In the genomic region with DNA sequence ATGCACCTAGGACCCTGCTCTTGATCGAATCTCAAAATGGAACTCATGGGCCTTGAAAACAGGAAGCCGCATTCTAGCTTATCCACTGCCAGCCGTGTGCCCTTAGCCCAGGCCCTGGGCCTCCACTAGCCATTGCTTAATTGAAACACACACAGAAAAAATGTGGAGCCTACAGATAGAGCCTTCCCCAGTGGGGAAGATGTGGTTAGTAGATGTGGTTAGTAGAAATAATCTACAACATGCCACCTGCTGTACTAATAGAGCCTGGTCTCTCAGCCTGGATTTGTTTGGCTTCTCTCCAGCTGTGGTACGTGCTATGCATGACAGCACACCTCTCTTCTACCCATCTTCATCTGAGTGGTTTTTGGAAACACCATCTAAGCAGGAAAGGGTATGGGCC, we compare ENCODE assay signal across 18 mouse cellular contexts. TPM values are rescaled to one million over a fixed set of nuclear protein-coding genes. Genes with fewer than 3 reads are reported as not detected.
DNase-seq lines count a peak whose midpoint lies in the region; ATAC-seq and TF ChIP-seq lines count a peak whose summit lies in the region.
"Had no signal": no experiment of that assay in that cellular context is flagged by ENCODE, and none has a peak within 500 bp of the region (broad histone marks: within the 10 kb centered on the region; RNA-seq: fewer than 3 reads in every experiment).

No protein-coding gene starts in this region.

- TF ChIP-seq CTCF in CH12.LX (conservative IDR thresholded peaks at IDR 0.05 in 1 of 2, IDR thresholded peaks at IDR 0.05 in 1 of 2; ENCODE audit: low read depth in 2 of 2, low read length in 2 of 2): no peak
- no peak for TF ChIP-seq CTCF in liver, embryonic 14.5 days (IDR thresholded peaks at IDR 0.05; ENCODE audit: low read depth)
- TF ChIP-seq CTCF in cerebellum, adult 2 months (IDR thresholded peaks at IDR 0.05; ENCODE audit: borderline replicate concordance, insufficient read depth, low read depth, low read length): no peak

- no peak overlapping the region for H3K9ac ChIP-seq in CH12.LX (ENCODE audit: insufficient read depth, low read depth)
- no peak overlapping the region for H3K9ac ChIP-seq in liver, embryonic 14.5 days (replicated peaks)
- no peak overlapping the region for H3K9ac ChIP-seq in heart, embryonic 11.5 days (ENCODE audit: low read depth, low read length)
- H3K9ac ChIP-seq: embryonic facial prominence, embryonic 15.5 days; heart, embryonic 15.5 days; kidney, embryonic 15.5 days had no signal

- H3K27me3 ChIP-seq in CH12.LX (replicated peaks): no peaks in the 10 kb centered on the region
- H3K27me3 ChIP-seq in liver, embryonic 14.5 days (ENCODE audit: control insufficient read depth, insufficient read depth, low read length): peaks cover 4% of the 10 kb centered on the region; the same call in 1 of the 2 replicates
- peaks cover 17% of the 10 kb centered on the region for H3K27me3 ChIP-seq in heart, embryonic 11.5 days (ENCODE audit: control insufficient read depth, insufficient read depth, low read length)
- no peaks in the 10 kb centered on the region for H3K27me3 ChIP-seq in cerebellum, adult 2 months (ENCODE audit: control insufficient read depth, insufficient read depth, low read length)

- ATAC-seq in liver, embryonic 14.5 days (ENCODE audit: insufficient read depth): peak; percentile 89
- no peak for ATAC-seq in heart, embryonic 11.5 days (replicated peaks; ENCODE audit: insufficient number of reproducible peaks, low FRiP score, low TSS enrichment)
- ATAC-seq: forebrain, embryonic 16.5 days; hindbrain, embryonic 16.5 days had no signal

- no peak overlapping the region for H3K4me3 ChIP-seq in CH12.LX (replicated peaks in 1 of 3; ENCODE audit: low read depth in 2 of 3, low read length in 2 of 3, poor library complexity in 1 of 3)
- H3K4me3 ChIP-seq in liver, embryonic 14.5 days (ENCODE audit: insufficient read depth in 1 of 2, low read depth in 2 of 2, low read length in 2 of 2): no peak overlapping the region
- H3K4me3 ChIP-seq in heart, embryonic 11.5 days (ENCODE audit: low read depth, low read length): no peak overlapping the region
- H3K4me3 ChIP-seq in cerebellum, adult 2 months (replicated peaks; ENCODE audit: insufficient read depth, low read depth, low read length): no peak overlapping the region
- H3K4me3 ChIP-seq: embryonic facial prominence, embryonic 15.5 days; heart, embryonic 15.5 days; kidney, embryonic 15.5 days had no signal

- no peak overlapping the region for H3K27ac ChIP-seq in CH12.LX (ENCODE audit: insufficient read depth, low read depth)
- no peak overlapping the region for H3K27ac ChIP-seq in liver, embryonic 14.5 days
- H3K27ac ChIP-seq in heart, embryonic 11.5 days (ENCODE audit: low read depth, low read length): no peak overlapping the region
- H3K27ac ChIP-seq in cerebellum, adult 2 months (ENCODE audit: insufficient read depth, low read length): no peak overlapping the region
- H3K27ac ChIP-seq: embryonic facial prominence, embryonic 15.5 days; heart, embryonic 15.5 days; kidney, embryonic 15.5 days had no signal

- DNase-seq in 416B (ENCODE audit: low read depth): peak; percentile 98
- DNase-seq in CH12.LX (ENCODE audit: extremely low read depth): peak; percentile 70
- peak; percentile 15 for DNase-seq in c-Kit-positive CD71-positive TER-119-positive erythroid progenitor cells, embryonic 14.5 days (ENCODE audit: low spot score)
- DNase-seq in liver, embryonic 14.5 days (ENCODE audit: low read depth in 3 of 3, low spot score in 3 of 3): peak; percentile 23 to 42 (median 25)
- DNase-seq in cerebellum, adult 2 months: no peak
- no peak for DNase-seq in adrenal gland, adult 8-10 months
- no peak for DNase-seq in layer of hippocampus, adult 18-20 months (ENCODE audit: low spot score in 2 of 2)
- DNase-seq: cerebellum, postnatal 25 days; gastrocnemius, postnatal 25 days; lung, postnatal 14 days; thymus, postnatal 4 days had no signal

- H3K9me3 ChIP-seq in CH12.LX (replicated peaks; ENCODE audit: low read length): no peaks in the 10 kb centered on the region
- no peaks in the 10 kb centered on the region for H3K9me3 ChIP-seq in liver, embryonic 14.5 days (ENCODE audit: control insufficient read depth, low read length)
- H3K9me3 ChIP-seq in heart, embryonic 11.5 days (replicated peaks; ENCODE audit: control insufficient read depth, low read length): no peaks in the 10 kb centered on the region
- H3K9me3 ChIP-seq: embryonic facial prominence, embryonic 15.5 days; heart, embryonic 15.5 days; kidney, embryonic 15.5 days had no signal

- dilution Hi-C loops in CH12.LX (cut with MboI; ENCODE audit: extremely low pct_ligation_motif_present, extremely low pct_unique_long_range_greater_than_20kb, low sequenced_read_pairs): no loop called here

- TF ChIP-seq EP300 in CH12.LX (IDR thresholded peaks at IDR 0.05; ENCODE audit: low read length): no peak; the same call in 1 of the 2 replicates
- TF ChIP-seq EP300 in liver, embryonic 14.5 days (IDR thresholded peaks at IDR 0.05; ENCODE audit: low read depth): peak; percentile 75

- WGBS in liver, embryonic 14.5 days (ENCODE audit: insufficient replicate concordance): 11% methylated on average over 4 of the region's 4 CpGs
- 63% methylated on average over 4 of the region's 4 CpGs for WGBS in heart, embryonic 11.5 days (ENCODE audit: insufficient replicate concordance)
- 76% methylated on average over 4 of the region's 4 CpGs for WGBS in cerebellum, adult 2 months

- TF ChIP-seq POLR2A in CH12.LX (IDR thresholded peaks at IDR 0.05; ENCODE audit: low read depth, low read length): no peak
- no peak for TF ChIP-seq POLR2A in cerebellum, adult 2 months (IDR thresholded peaks at IDR 0.05; ENCODE audit: borderline replicate concordance, insufficient read depth, low read length)

- H3K4me1 ChIP-seq in CH12.LX (ENCODE audit: control insufficient read depth in 1 of 2, insufficient read depth in 2 of 2): peaks cover 14 to 76% of the 10 kb centered on the region in 2 experiments
- peaks cover 0 to 18% of the 10 kb centered on the region in 2 experiments; a peak in 3 of 4 replicates for H3K4me1 ChIP-seq in liver, embryonic 14.5 days (replicated peaks; ENCODE audit: control insufficient read depth in 2 of 2, insufficient read depth in 2 of 2, low read length in 1 of 2)
- no peaks in the 10 kb centered on the region for H3K4me1 ChIP-seq in heart, embryonic 11.5 days (ENCODE audit: control insufficient read depth, insufficient read depth, low read length)
- peaks cover 4% of the 10 kb centered on the region; the same call in 1 of the 2 replicates for H3K4me1 ChIP-seq in cerebellum, adult 2 months (ENCODE audit: control insufficient read depth, insufficient read depth, low read length)
- H3K4me1 ChIP-seq: embryonic facial prominence, embryonic 15.5 days; heart, embryonic 15.5 days; kidney, embryonic 15.5 days had no signal

- in situ Hi-C loops in CH12.LX (cut with MboI; ENCODE audit: low pct_ligation_motif_present, low pct_unique_long_range_greater_than_20kb, low sequenced_read_pairs): no loop called here

- H3K79me2 ChIP-seq in CH12.LX (replicated peaks; ENCODE audit: control insufficient read depth, extremely low read depth, insufficient read depth, poor library complexity, severe bottlenecking): no peaks in the 10 kb centered on the region

- no peak for TF ChIP-seq RAD21 in CH12.LX (IDR thresholded peaks at IDR 0.05; ENCODE audit: low read depth, low read length)

- H3K36me3 ChIP-seq in CH12.LX (replicated peaks in 1 of 2; ENCODE audit: control insufficient read depth in 1 of 2, insufficient read depth in 1 of 2, low read length in 1 of 2): no peaks in the 10 kb centered on the region
- H3K36me3 ChIP-seq in liver, embryonic 14.5 days (replicated peaks; ENCODE audit: control insufficient read depth, insufficient read depth, low read depth): no peaks in the 10 kb centered on the region
- H3K36me3 ChIP-seq in heart, embryonic 11.5 days (ENCODE audit: control insufficient read depth, insufficient read depth, low read length): no peaks in the 10 kb centered on the region
- H3K36me3 ChIP-seq: embryonic facial prominence, embryonic 15.5 days; heart, embryonic 15.5 days; kidney, embryonic 15.5 days had no signal

- no peak overlapping the region for H3K4me2 ChIP-seq in CH12.LX (ENCODE audit: insufficient read depth, low read depth, poor library complexity, severe bottlenecking)
- H3K4me2 ChIP-seq in liver, embryonic 14.5 days (ENCODE audit: low read depth): no peak overlapping the region
- H3K4me2 ChIP-seq in heart, embryonic 11.5 days: no peak overlapping the region
- H3K4me2 ChIP-seq: embryonic facial prominence, embryonic 15.5 days; heart, embryonic 15.5 days; kidney, embryonic 15.5 days had no signal

TF ChIP-seq in CH12.LX, 34 proteins besides CTCF, POLR2A, EP300 and RAD21:
- TF ChIP-seq ETS1 (conservative IDR thresholded peaks at IDR 0.05; ENCODE audit: low read depth, low read length) (0 out of 2 replicates have a peak, but pooled peaks have one; percentile 24), POLR2AphosphoS2 (IDR thresholded peaks at IDR 0.05; ENCODE audit: low read depth, low read length) (no peak), TCF12 (IDR thresholded peaks at IDR 0.05; ENCODE audit: low read depth, low read length) (0 out of 2 replicates have a peak, but pooled peaks have one; percentile 20), ELF1 (IDR thresholded peaks at IDR 0.05; ENCODE audit: low read depth, low read length) (0 out of 2 replicates have a peak, but pooled peaks have one; percentile 2), RCOR1 (conservative IDR thresholded peaks at IDR 0.05; ENCODE audit: low read depth, low read length) (no peak), MAZ (IDR thresholded peaks at IDR 0.05; ENCODE audit: low read depth, low read length) (0 out of 2 replicates have a peak, but pooled peaks have one; percentile 15)

RNA-seq across cellular contexts. Expression of a gene that starts 5.3 kb away (rescaled TPM):
- total RNA-seq in CH12.LX (2012; rRNA removed): 3.4 and 3.9 TPM in 2 replicates
- 3.1 and 3.7 TPM in 2 replicates for total RNA-seq in CH12.LX (2014; rRNA removed)
- 4.5 and 5.1 TPM in 2 replicates for polyA plus RNA-seq in CH12.LX (2012; ENCODE audit: insufficient read length, low read depth)
- 1.2 and 1.4 TPM in 2 replicates for polyA plus RNA-seq in liver, embryonic 14.5 days (2012; rRNA removed)
- polyA plus RNA-seq in liver, embryonic 14.5 days (2014; fragmentation: Nextera tagmentation; extraction: Ambion mirVana): 1.2 and 1.3 TPM in 2 replicates
- 0.37 and 0.69 TPM in 2 replicates for polyA plus RNA-seq in heart, embryonic 11.5 days (2014; fragmentation: Nextera tagmentation; extraction: Ambion mirVana)
- 4.5 and 6.0 TPM in 2 replicates for polyA plus RNA-seq in cerebellum, adult 2 months (2012; rRNA removed)
- 1 to 10 TPM; 4.3 to 5.5 (median 5.3) TPM for total RNA-seq in adrenal gland, adult 8-10 months (2022)
- total RNA-seq in layer of hippocampus, adult 18-20 months (2021): 1 to 10 TPM; 2.4 to 2.8 TPM

RNA-seq across cellular contexts. Expression of a gene that starts 44.7 kb away (rescaled TPM):
- total RNA-seq in CH12.LX (2012; rRNA removed) (not detected in 2 replicates), CH12.LX (2014; rRNA removed) (not detected in 2 replicates)
- polyA plus RNA-seq in CH12.LX (2012; ENCODE audit: insufficient read length, low read depth): not detected in 2 replicates
- not detected in 2 replicates for polyA plus RNA-seq in liver, embryonic 14.5 days (2012; rRNA removed)
- polyA plus RNA-seq in liver, embryonic 14.5 days (2014; fragmentation: Nextera tagmentation; extraction: Ambion mirVana): not detected in 2 replicates
- polyA plus RNA-seq in heart, embryonic 11.5 days (2014; fragmentation: Nextera tagmentation; extraction: Ambion mirVana): 0.15 and 0.31 TPM in 2 replicates
- polyA plus RNA-seq in cerebellum, adult 2 months (2012; rRNA removed): not detected in 2 replicates
- under 1 TPM; 0.18 to 0.87 (median 0.52) TPM for total RNA-seq in adrenal gland, adult 8-10 months (2022)
- not detected for total RNA-seq in layer of hippocampus, adult 18-20 months (2021)
- total RNA-seq: layer of hippocampus, postnatal 10 days had no signal
- polyA plus RNA-seq: forebrain, embryonic 16.5 days had no signal

Comparison
In these comparisons a context has a peak if more than half of its experiments do, and no peak if none do; other contexts are left out.
1. DNase-seq: peak in 416B (single experiment), CH12.LX (single experiment), c-Kit-positive CD71-positive TER-119-positive erythroid progenitor cells, embryonic 14.5 days (single experiment) and liver, embryonic 14.5 days (3 of 3); none in cerebellum, adult 2 months (0 of 2), adrenal gland, adult 8-10 months (single experiment) and layer of hippocampus, adult 18-20 months (0 of 2).